Mouse (Mus musculus): ENCODE measurements around the gene Myo15. TPM values are rescaled to one million over a fixed set of nuclear protein-coding genes. Genes with fewer than 3 reads are reported as not detected.

Myo15 gene
- total and polyA plus RNA-seq, 3 experiments: 0.04 to 0.07 TPM; not detected in 1

DNA sequence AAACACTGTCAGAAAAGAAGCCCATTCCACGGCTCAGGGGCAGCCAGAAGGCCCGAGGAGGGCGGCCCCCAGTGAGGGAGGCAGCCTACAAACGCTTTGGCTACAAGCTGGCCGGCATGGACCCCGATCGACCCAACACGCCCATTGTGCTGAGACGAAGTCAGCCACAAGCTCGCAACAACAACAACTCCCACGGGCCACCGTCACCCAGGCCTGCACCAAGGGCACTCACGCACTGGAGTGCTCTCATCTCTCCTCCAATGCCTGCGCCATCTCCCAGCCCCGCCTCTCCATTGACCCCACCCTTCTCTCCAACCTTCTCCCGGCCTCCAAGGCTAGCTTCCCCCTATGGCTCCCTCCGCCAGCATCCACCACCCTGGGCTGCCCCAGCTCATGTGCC, 9.0 kb downstream of the Myo15 start:
- Histone ChIP-seq H3K9ac (ENCODE audit: control insufficient read depth, low read depth, low read length, poor library complexity, severe bottlenecking) (no peak overlapping the region), H3K4me1 (ENCODE audit: control insufficient read depth in 1 of 2, insufficient read depth in 2 of 2, low read length in 2 of 2) (no peaks in the 10 kb centered on the region), H3K79me2 (ENCODE audit: control insufficient read depth, insufficient read depth, low read length, poor library complexity) (no peaks in the 10 kb centered on the region), H3K27ac (ENCODE audit: control insufficient read depth, low read depth, low read length) (no peak overlapping the region), H3K36me3 (ENCODE audit: control insufficient read depth in 1 of 2, insufficient read depth in 2 of 2, low read length in 2 of 2) (no peaks in the 10 kb centered on the region), H3K27me3 (ENCODE audit: control insufficient read depth in 1 of 2, insufficient read depth in 2 of 2, low read length in 2 of 2) (no peaks in the 10 kb centered on the region; a peak in 1 of 4 replicates), H3K4me3 (ENCODE audit: control insufficient read depth in 1 of 2, insufficient read depth in 1 of 2, low read depth in 2 of 2, low read length in 2 of 2) (no peak overlapping the region), H3K9me3 (replicated peaks; ENCODE audit: insufficient read depth, low read length) (no peaks in the 10 kb centered on the region)
- DNase-seq (ENCODE audit: low read depth, low spot score): no peak
- TF ChIP-seq RAD21 (IDR thresholded peaks at IDR 0.05; ENCODE audit: low read depth, low read length) (no peak), SIN3A (IDR thresholded peaks at IDR 0.05; ENCODE audit: low read length) (no peak), ZKSCAN1 (IDR thresholded peaks at IDR 0.05; ENCODE audit: low read depth, low read length) (no peak)

DNA sequence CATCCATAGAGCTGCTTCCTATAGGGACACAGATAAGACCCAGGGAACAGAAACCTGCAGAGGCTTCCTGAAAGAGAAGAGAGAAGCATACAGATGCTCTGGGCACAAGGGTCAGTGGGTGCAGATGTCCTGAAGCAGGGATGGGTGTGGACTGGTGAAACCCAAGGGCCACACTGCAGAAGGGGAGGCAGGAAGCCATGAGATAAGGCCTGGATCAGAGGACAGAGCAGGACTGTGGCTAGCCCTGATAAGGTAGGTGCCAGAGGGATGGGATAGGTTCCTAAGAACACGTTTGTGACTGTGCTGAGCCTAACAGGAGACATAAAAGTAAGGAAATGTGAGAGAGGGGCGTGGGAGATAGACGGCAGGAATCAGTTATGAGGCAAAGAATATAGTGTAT, 17.1 kb downstream of the Myo15 start:
- Histone ChIP-seq H3K27ac (ENCODE audit: control insufficient read depth, low read depth, low read length) (no peak overlapping the region), H3K9ac (ENCODE audit: control insufficient read depth, low read depth, low read length, poor library complexity, severe bottlenecking) (no peak overlapping the region), H3K4me3 (ENCODE audit: control insufficient read depth in 1 of 2, insufficient read depth in 1 of 2, low read depth in 2 of 2, low read length in 2 of 2) (no peak overlapping the region), H3K79me2 (ENCODE audit: control insufficient read depth, insufficient read depth, low read length, poor library complexity) (no peaks in the 10 kb centered on the region), H3K4me1 (ENCODE audit: control insufficient read depth in 1 of 2, insufficient read depth in 2 of 2, low read length in 2 of 2) (0 out of 4 replicates have a peak, but pooled peaks cover 0 to 2% of the 10 kb centered on the region in 2 experiments), H3K9me3 (replicated peaks; ENCODE audit: insufficient read depth, low read length) (no peaks in the 10 kb centered on the region), H3K36me3 (ENCODE audit: control insufficient read depth in 1 of 2, insufficient read depth in 2 of 2, low read length in 2 of 2) (no peaks in the 10 kb centered on the region), H3K27me3 (ENCODE audit: control insufficient read depth in 1 of 2, insufficient read depth in 2 of 2, low read length in 2 of 2) (peaks cover 0 to 5% of the 10 kb centered on the region in 2 experiments; a peak in 1 of 4 replicates)
- no peak for TF ChIP-seq MAZ (IDR thresholded peaks at IDR 0.05; ENCODE audit: low read depth, low read length)
- TF ChIP-seq MEF2A (IDR thresholded peaks at IDR 0.05; ENCODE audit: extremely low read depth, insufficient replicate concordance, low read depth, low read length, poor library complexity, severe bottlenecking): no peak
- TF ChIP-seq TAL1 (IDR thresholded peaks at IDR 0.05; ENCODE audit: low read length): peak; percentile 13; the same call in 1 of the 2 replicates
- DNase-seq (ENCODE audit: low read depth, low spot score): no peak

DNA sequence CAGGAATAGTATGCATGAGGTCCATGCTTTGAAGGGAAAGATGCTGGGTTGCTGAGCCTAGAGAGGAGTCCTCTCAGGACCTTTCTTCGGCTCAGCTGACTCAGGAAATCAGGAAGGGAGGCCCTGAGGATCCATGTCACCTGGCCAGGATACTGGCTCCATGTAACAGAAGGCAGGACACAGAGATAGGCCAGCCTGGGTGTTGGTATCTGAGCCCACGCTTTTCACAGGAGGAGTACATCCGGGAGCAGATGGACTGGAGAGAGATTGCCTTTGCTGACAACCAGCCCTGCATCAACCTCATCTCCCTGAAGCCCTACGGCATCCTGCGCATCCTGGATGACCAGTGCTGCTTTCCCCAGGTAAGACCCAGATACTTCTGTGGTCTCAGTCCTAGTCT, 23.6 kb downstream of the Myo15 start:
- TF ChIP-seq POLR2AphosphoS2 (IDR thresholded peaks at IDR 0.05; ENCODE audit: low read length) (no peak), CHD1 (IDR thresholded peaks at IDR 0.05; ENCODE audit: low read depth, low read length) (no peak), SMC3 (IDR thresholded peaks at IDR 0.05; ENCODE audit: low read depth, low read length) (no peak)
- H3K79me2 ChIP-seq (ENCODE audit: control insufficient read depth, insufficient read depth, low read length, poor library complexity): no peaks in the 10 kb centered on the region
- no peak overlapping the region for H3K4me3 ChIP-seq (ENCODE audit: control insufficient read depth in 1 of 2, insufficient read depth in 1 of 2, low read depth in 2 of 2, low read length in 2 of 2)
- no peaks in the 10 kb centered on the region for H3K36me3 ChIP-seq (ENCODE audit: control insufficient read depth in 1 of 2, insufficient read depth in 2 of 2, low read length in 2 of 2)
- H3K27me3 ChIP-seq (ENCODE audit: control insufficient read depth in 1 of 2, insufficient read depth in 2 of 2, low read length in 2 of 2): peaks cover 1 to 5% of the 10 kb centered on the region in 2 experiments; a peak in 2 of 4 replicates
- H3K4me1 ChIP-seq (ENCODE audit: control insufficient read depth in 1 of 2, insufficient read depth in 2 of 2, low read length in 2 of 2): no peaks in the 10 kb centered on the region
- DNase-seq (ENCODE audit: low read depth, low spot score): no peak
- H3K9me3 ChIP-seq (replicated peaks; ENCODE audit: insufficient read depth, low read length): no peaks in the 10 kb centered on the region
- no peak overlapping the region for H3K27ac ChIP-seq (ENCODE audit: control insufficient read depth, low read depth, low read length)
- no peak overlapping the region for H3K9ac ChIP-seq (ENCODE audit: control insufficient read depth, low read depth, low read length, poor library complexity, severe bottlenecking)

DNA sequence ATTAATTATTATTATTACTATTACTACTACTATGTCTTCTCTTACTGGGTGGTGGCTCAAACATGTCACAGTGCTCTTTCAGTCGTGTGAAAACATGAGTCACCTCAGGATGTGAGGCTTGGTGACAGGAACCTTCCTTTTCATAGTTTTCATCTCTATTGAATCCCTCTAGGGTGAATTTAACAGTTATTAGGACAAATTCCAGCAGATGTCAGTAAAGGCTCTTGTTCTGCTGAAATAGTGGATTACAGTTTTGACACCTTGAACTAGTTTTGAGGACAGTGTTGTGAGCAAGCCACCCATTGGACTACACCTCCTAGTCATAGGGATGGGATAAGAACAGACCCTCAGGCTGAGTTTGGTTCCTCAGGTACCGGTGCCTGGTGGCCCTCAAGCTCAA, 26.6 kb downstream of the Myo15 start:
- Histone ChIP-seq H3K36me3 (ENCODE audit: control insufficient read depth in 1 of 2, insufficient read depth in 2 of 2, low read length in 2 of 2) (no peaks in the 10 kb centered on the region), H3K9ac (ENCODE audit: control insufficient read depth, low read depth, low read length, poor library complexity, severe bottlenecking) (no peak overlapping the region), H3K27me3 (ENCODE audit: control insufficient read depth in 1 of 2, insufficient read depth in 2 of 2, low read length in 2 of 2) (peaks cover under 1 to 1% of the 10 kb centered on the region in 2 experiments; a peak in 1 of 4 replicates), H3K27ac (ENCODE audit: control insufficient read depth, low read depth, low read length) (no peak overlapping the region), H3K79me2 (ENCODE audit: control insufficient read depth, insufficient read depth, low read length, poor library complexity) (no peaks in the 10 kb centered on the region), H3K4me1 (ENCODE audit: control insufficient read depth in 1 of 2, insufficient read depth in 2 of 2, low read length in 2 of 2) (no peaks in the 10 kb centered on the region), H3K9me3 (replicated peaks; ENCODE audit: insufficient read depth, low read length) (no peaks in the 10 kb centered on the region), H3K4me3 (ENCODE audit: control insufficient read depth in 1 of 2, insufficient read depth in 1 of 2, low read depth in 2 of 2, low read length in 2 of 2) (no peak overlapping the region)
- TF ChIP-seq CTCF (IDR thresholded peaks at IDR 0.05 in 2 of 3, conservative IDR thresholded peaks at IDR 0.05 in 1 of 3; ENCODE audit: control insufficient read depth in 1 of 3, insufficient read depth in 1 of 3, low read depth in 2 of 3, low read length in 3 of 3, poor library complexity in 1 of 3, severe bottlenecking in 1 of 3) (peak in 1 of 3 experiments; percentile 18; a peak in 2 of 6 replicates), TBP (IDR thresholded peaks at IDR 0.05; ENCODE audit: low read depth, low read length) (no peak), JUND (IDR thresholded peaks at IDR 0.05; ENCODE audit: low read depth, low read length) (no peak), MAX (IDR thresholded peaks at IDR 0.05; ENCODE audit: low read length) (no peak), RAD21 (IDR thresholded peaks at IDR 0.05; ENCODE audit: low read depth, low read length) (peak; percentile 26), MAZ (IDR thresholded peaks at IDR 0.05; ENCODE audit: low read depth, low read length) (no peak)
- DNase-seq (ENCODE audit: low read depth, low spot score): no peak
